In genomic region chrX:7467985-7468384, GRCm38 (mm10) we compare ENCODE assay signal across 18 mouse cellular contexts.
DNase-seq lines count a peak whose midpoint lies in the region; ATAC-seq and TF ChIP-seq lines count a peak whose summit lies in the region.
"Had no signal": no experiment of that assay in that cellular context is flagged by ENCODE, and none has a peak within 500 bp of the region (broad histone marks: within the 10 kb centered on the region; RNA-seq: fewer than 3 reads in every experiment).

No protein-coding gene starts in this region.

- H3K4me3 ChIP-seq in kidney, postnatal 0 days (replicated peaks; ENCODE audit: low read depth, low read length) = no peak overlapping the region
- H3K4me3 ChIP-seq: forebrain, embryonic 13.5 days; heart, embryonic 12.5 days; hindbrain, embryonic 15.5 days; lung, embryonic 15.5 days; neural tube, embryonic 13.5 days had no signal

- no peaks in the 10 kb centered on the region for H3K4me1 ChIP-seq in kidney, postnatal 0 days (replicated peaks; ENCODE audit: insufficient read depth, low read length)
- H3K4me1 ChIP-seq: forebrain, embryonic 13.5 days; heart, embryonic 12.5 days; hindbrain, embryonic 15.5 days; lung, embryonic 15.5 days; neural tube, embryonic 13.5 days had no signal

- no peak for ATAC-seq in kidney, postnatal 0 days (replicated peaks; ENCODE audit: low FRiP score, low read depth)
- ATAC-seq: CD4-positive, CD25-positive, alpha-beta regulatory T cell, adult 4 months; forebrain, embryonic 13.5 days had no signal

- WGBS in kidney, postnatal 0 days = 30% methylated on average over 1 of the region's 1 CpGs

- DNase-seq in kidney, postnatal 0 days (ENCODE audit: low spot score) = peak; percentile 32
- DNase-seq in kidney, adult 8-10 months = no peak
- peak; percentile 3 for DNase-seq in lung, postnatal 10 days
- DNase-seq in lung, postnatal 4 days = no peak
- peak; percentile 5 for DNase-seq in Muller cell, postnatal 12 days (ENCODE audit: inconsistent ontology term)
- peak; percentile 15 for DNase-seq in retina, postnatal 1 day
- no peak for DNase-seq in thymus, postnatal 36 days
- DNase-seq: cerebellum, adult 9-11 months; layer of hippocampus, postnatal 36 days; left cerebral cortex, postnatal 4 days; thymus, postnatal 25 days had no signal

- no peaks in the 10 kb centered on the region for H3K27me3 ChIP-seq in kidney, postnatal 0 days (ENCODE audit: insufficient read depth, low read length)
- H3K27me3 ChIP-seq: forebrain, embryonic 13.5 days; heart, embryonic 12.5 days; hindbrain, embryonic 15.5 days; lung, embryonic 15.5 days; neural tube, embryonic 13.5 days had no signal

- no peaks in the 10 kb centered on the region for H3K36me3 ChIP-seq in kidney, postnatal 0 days (ENCODE audit: insufficient read depth, low read length)
- H3K36me3 ChIP-seq: heart, embryonic 12.5 days; hindbrain, embryonic 15.5 days; lung, embryonic 15.5 days; neural tube, embryonic 13.5 days had no signal

- no peak overlapping the region for H3K27ac ChIP-seq in kidney, postnatal 0 days
- H3K27ac ChIP-seq: forebrain, embryonic 13.5 days; hindbrain, embryonic 15.5 days; lung, embryonic 15.5 days; neural tube, embryonic 13.5 days had no signal

- no peak overlapping the region for H3K4me2 ChIP-seq in kidney, postnatal 0 days (ENCODE audit: low read length)
- H3K4me2 ChIP-seq: forebrain, embryonic 13.5 days; heart, embryonic 12.5 days; hindbrain, embryonic 15.5 days; liver, embryonic 11.5 days; lung, embryonic 15.5 days; neural tube, embryonic 13.5 days had no signal

- no peaks in the 10 kb centered on the region for H3K9me3 ChIP-seq in kidney, postnatal 0 days (replicated peaks; ENCODE audit: low read length)
- H3K9me3 ChIP-seq: forebrain, embryonic 13.5 days; heart, embryonic 12.5 days; hindbrain, embryonic 15.5 days; lung, embryonic 15.5 days; neural tube, embryonic 13.5 days had no signal

- H3K9ac ChIP-seq in kidney, postnatal 0 days (ENCODE audit: low read depth, low read length) = no peak overlapping the region
- H3K9ac ChIP-seq: forebrain, embryonic 13.5 days; heart, embryonic 12.5 days; hindbrain, embryonic 15.5 days; lung, embryonic 15.5 days; neural tube, embryonic 13.5 days had no signal

- peak; percentile 30; the same call in 1 of the 2 replicates for TF ChIP-seq CTCF in kidney, postnatal 0 days (IDR thresholded peaks at IDR 0.05; ENCODE audit: low read depth)

Comparison
In these comparisons a context has a peak if more than half of its experiments do, and no peak if none do; other contexts are left out.
1. DNase-seq: peak in kidney, postnatal 0 days (single experiment), lung, postnatal 10 days (single experiment), Muller cell, postnatal 12 days (single experiment) and retina, postnatal 1 day (single experiment); none in kidney, adult 8-10 months (0 of 2), lung, postnatal 4 days (0 of 2) and thymus, postnatal 36 days (0 of 2).